Mouse (Mus musculus): ENCODE results near the gene Ntf3.

DNA sequence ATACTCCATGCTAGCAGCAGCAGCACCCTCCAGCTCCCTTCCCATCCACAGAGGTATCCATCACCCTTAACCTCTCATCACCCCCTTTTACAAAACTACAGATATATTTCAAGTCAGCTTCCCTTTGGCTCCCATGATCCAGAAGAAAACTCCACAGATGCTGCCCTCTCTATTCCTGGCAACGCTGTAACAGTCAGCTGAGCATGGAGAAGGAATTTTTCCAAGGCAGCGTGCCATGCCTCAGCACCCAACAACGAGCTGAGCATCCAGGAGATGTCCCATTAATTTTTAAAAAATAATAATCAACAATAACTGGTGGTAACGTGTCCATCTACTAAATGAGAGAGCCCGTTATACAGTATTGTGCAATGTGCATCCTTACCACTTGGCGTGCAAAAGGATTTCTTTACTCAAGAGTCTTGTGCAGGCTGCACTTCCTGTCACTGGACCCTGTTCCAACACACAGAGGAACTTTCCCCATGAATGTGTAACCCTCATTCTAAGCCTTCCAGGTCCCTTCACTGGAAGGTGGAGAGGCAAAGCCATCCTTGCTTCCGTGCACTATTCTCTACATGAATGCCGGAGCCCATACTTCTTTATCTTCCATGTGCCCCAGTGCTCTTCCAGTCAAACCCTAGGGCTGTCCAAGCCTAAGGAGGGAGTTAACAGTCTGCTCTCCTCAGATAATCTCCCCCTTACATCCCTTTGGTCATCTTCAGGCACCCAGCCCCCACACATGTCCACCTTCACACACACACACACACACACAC, 5.0 kb downstream of the Ntf3 start:
- no peak for TF ChIP-seq POLR2A (IDR thresholded peaks at IDR 0.05; ENCODE audit: control insufficient read depth, low read depth, low read length)
- TF ChIP-seq CTCF (IDR thresholded peaks at IDR 0.05; ENCODE audit: control insufficient read depth, insufficient read depth, insufficient replicate concordance, low read depth, low read length) = no peak
